Comparison of ENCODE assay signal across 8 mouse cellular contexts in the genomic region with DNA sequence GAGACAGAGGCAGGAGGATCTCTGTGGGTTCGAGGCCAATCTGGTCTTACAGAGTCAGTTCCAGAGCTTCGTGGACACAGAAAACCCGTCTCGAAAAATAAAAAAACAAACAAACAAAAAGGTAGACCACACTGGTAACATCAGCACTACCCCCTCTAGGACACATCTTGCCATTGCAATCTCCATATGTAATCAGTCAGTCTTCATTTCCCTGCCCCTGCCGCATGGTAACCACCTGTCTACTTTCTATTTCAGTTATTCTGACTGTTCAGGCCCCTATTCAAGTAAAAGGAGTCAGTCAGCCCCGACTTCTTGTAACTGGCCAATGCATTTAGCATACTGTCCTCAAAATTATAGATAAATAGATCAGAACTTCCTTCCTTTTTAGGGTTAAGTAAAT. TPM values are rescaled to one million over a fixed set of nuclear protein-coding genes. Genes with fewer than 3 reads are reported as not detected.
DNase-seq lines count a peak whose midpoint lies in the region; ATAC-seq lines count a peak whose summit lies in the region.

No protein-coding gene starts in this region.

- H3K27ac ChIP-seq in intestine, embryonic 15.5 days, result no peak overlapping the region

- 73% methylated on average over 6 of the region's 6 CpGs for WGBS in intestine, embryonic 15.5 days

- H3K27me3 ChIP-seq in intestine, embryonic 15.5 days (replicated peaks), result no peaks in the 10 kb centered on the region

- no peak for ATAC-seq in intestine, embryonic 15.5 days

- peak; percentile 24 for DNase-seq in cerebellum, adult 9-11 months
- DNase-seq in cerebellum, postnatal 25 days, result no peak
- DNase-seq in thymus, postnatal 0 days (ENCODE audit: low spot score), result peak; percentile 11
- DNase-seq in thymus, postnatal 25 days, result no peak
- DNase-seq in naive thymus-derived CD4-positive, alpha-beta T cell, adult 2 months (ENCODE audit: low read depth), result peak; percentile 55
- DNase-seq in right cerebral cortex, postnatal 10 days (ENCODE audit: low spot score in 2 of 2), result no peak
- DNase-seq in gastrocnemius, postnatal 25 days, result no peak

- peaks cover 15% of the 10 kb centered on the region; the same call in 1 of the 2 replicates for H3K4me1 ChIP-seq in intestine, embryonic 15.5 days (replicated peaks)

- H3K36me3 ChIP-seq in intestine, embryonic 15.5 days, result peaks cover 10% of the 10 kb centered on the region; the same call in 1 of the 2 replicates

- peak overlapping the region; percentile 60 for H3K4me3 ChIP-seq in intestine, embryonic 15.5 days (replicated peaks)

- H3K9ac ChIP-seq in intestine, embryonic 15.5 days, result no peak overlapping the region

- peak overlapping the region; percentile 63 for H3K4me2 ChIP-seq in intestine, embryonic 15.5 days (replicated peaks)

- H3K9me3 ChIP-seq in intestine, embryonic 15.5 days, result no peaks in the 10 kb centered on the region

RNA-seq across cellular contexts. Expression of gene Polr1a, which starts 1.0 kb away (rescaled TPM):
- polyA plus RNA-seq in thymus, postnatal 0 days (2015; fragmentation: Nextera tagmentation; extraction: Ambion mirVana), result 16.5 and 17.2 TPM in 2 replicates
- polyA plus RNA-seq in intestine, embryonic 15.5 days (2015; fragmentation: Nextera tagmentation; extraction: Ambion mirVana), result 30.2 and 30.8 TPM in 2 replicates
- total RNA-seq in gastrocnemius, postnatal 25 days (2021), result 10 to 100 TPM; 26.7 to 34.2 TPM

RNA-seq across cellular contexts. Expression of gene Ptcd3, which starts 1.3 kb away (rescaled TPM):
- polyA plus RNA-seq in thymus, postnatal 0 days (2015; fragmentation: Nextera tagmentation; extraction: Ambion mirVana), result 69.3 and 76.4 TPM in 2 replicates
- polyA plus RNA-seq in intestine, embryonic 15.5 days (2015; fragmentation: Nextera tagmentation; extraction: Ambion mirVana), result 104 TPM in 2 replicates
- total RNA-seq in gastrocnemius, postnatal 25 days (2021), result 10 to 100 TPM; 65.0 to 76.7 TPM

Comparison
In these comparisons a context has a peak if more than half of its experiments do, and no peak if none do; other contexts are left out.
1. DNase-seq: peak in cerebellum, adult 9-11 months (single experiment), thymus, postnatal 0 days (single experiment) and naive thymus-derived CD4-positive, alpha-beta T cell, adult 2 months (single experiment); none in cerebellum, postnatal 25 days (0 of 2), thymus, postnatal 25 days (single experiment), right cerebral cortex, postnatal 10 days (0 of 2) and gastrocnemius, postnatal 25 days (single experiment).